In the genomic region with DNA sequence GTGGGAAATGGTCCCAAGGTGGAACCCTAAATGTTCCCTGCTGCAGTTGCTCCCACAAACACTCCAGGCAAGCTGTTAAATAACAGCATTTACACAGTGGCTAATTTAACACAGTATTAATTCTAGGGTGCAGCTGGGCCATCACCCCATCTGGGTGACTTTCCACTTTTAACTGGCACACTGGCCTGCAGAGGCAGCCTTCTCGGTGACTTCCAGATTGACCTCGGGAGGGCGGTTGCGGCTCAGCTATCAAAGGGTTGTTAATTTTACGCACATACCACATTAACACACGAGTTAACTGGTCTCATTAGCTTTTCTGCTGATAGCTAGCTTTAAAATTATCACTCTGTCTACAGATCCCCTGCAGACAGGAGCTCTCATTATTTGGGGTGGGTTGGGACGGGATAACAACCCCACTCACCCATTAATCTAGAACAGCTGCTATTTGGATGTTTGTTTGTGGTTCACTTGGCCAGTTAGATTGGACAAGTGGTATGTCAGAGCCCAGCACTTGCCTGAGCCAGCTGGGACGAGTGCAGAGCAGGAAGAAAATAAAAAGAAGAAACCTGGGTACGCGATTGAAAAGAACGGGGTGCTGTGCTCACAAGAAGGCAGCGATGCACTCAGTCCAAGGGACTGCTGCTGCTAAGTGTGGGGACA, we compare ENCODE assay signal across 24 mouse cellular contexts. TPM values are rescaled to one million over a fixed set of nuclear protein-coding genes. Genes with fewer than 3 reads are reported as not detected.
DNase-seq lines count a peak whose midpoint lies in the region; ATAC-seq and TF ChIP-seq lines count a peak whose summit lies in the region.
"Had no signal": no experiment of that assay in that cellular context is flagged by ENCODE, and none has a peak within 500 bp of the region (broad histone marks: within the 10 kb centered on the region; RNA-seq: fewer than 3 reads in every experiment).

No protein-coding gene starts in this region.

- H3K4me2 ChIP-seq in kidney, embryonic 14.5 days (replicated peaks; ENCODE audit: low read depth, low read length), result no peak overlapping the region
- H3K4me2 ChIP-seq in lung, postnatal 0 days (replicated peaks; ENCODE audit: low read depth, low read length), result no peak overlapping the region
- H3K4me2 ChIP-seq: embryonic facial prominence, embryonic 13.5 days; heart, embryonic 11.5 days; limb, embryonic 12.5 days; liver, embryonic 12.5 days; lung, embryonic 14.5 days; midbrain, embryonic 12.5 days had no signal

- H3K27me3 ChIP-seq in kidney, adult 2 months (replicated peaks; ENCODE audit: control insufficient read depth, insufficient read depth, low read length), result no peaks in the 10 kb centered on the region
- H3K27me3 ChIP-seq in kidney, embryonic 14.5 days (ENCODE audit: control insufficient read depth, insufficient read depth, low read length), result no peaks in the 10 kb centered on the region
- no peaks in the 10 kb centered on the region for H3K27me3 ChIP-seq in lung, postnatal 0 days (replicated peaks; ENCODE audit: insufficient read depth, low read length)
- peaks cover 16% of the 10 kb centered on the region; the same call in 1 of the 2 replicates for H3K27me3 ChIP-seq in limb, embryonic 10.5 days (ENCODE audit: low read depth, poor library complexity, severe bottlenecking)
- H3K27me3 ChIP-seq: embryonic facial prominence, embryonic 13.5 days; liver, embryonic 12.5 days; midbrain, embryonic 12.5 days; Patski had no signal

- no peak for TF ChIP-seq CTCF in kidney, adult 2 months (conservative IDR thresholded peaks at IDR 0.05; ENCODE audit: insufficient read depth, insufficient read length, low read depth, low read length)
- no peak for TF ChIP-seq CTCF in lung, postnatal 0 days (IDR thresholded peaks at IDR 0.05)
- TF ChIP-seq CTCF in olfactory bulb, adult 2 months (IDR thresholded peaks at IDR 0.05; ENCODE audit: insufficient read depth, low read depth, low read length), result no peak

- TF ChIP-seq EP300 in lung, postnatal 0 days (IDR thresholded peaks at IDR 0.05), result no peak

- peak; percentile 36 for DNase-seq in kidney, adult 2 months
- DNase-seq in lung, postnatal 0 days (ENCODE audit: low spot score), result peak; percentile 53
- no peak for DNase-seq in lung, postnatal 14 days
- peak; percentile 42 for DNase-seq in limb, embryonic 10.5 days (ENCODE audit: low spot score)
- no peak for DNase-seq in thymus, postnatal 4 days
- no peak for DNase-seq in left cerebral cortex, postnatal 4 days
- DNase-seq: adrenal gland, adult 8-10 months; cerebellum, adult 11-12 months; cerebellum, postnatal 14 days; heart, postnatal 10 days; lung, embryonic 14.5 days; retina, postnatal 1 day had no signal

- no peak for ATAC-seq in kidney, embryonic 14.5 days (ENCODE audit: low FRiP score, low TSS enrichment)
- ATAC-seq in lung, postnatal 0 days, result peak; percentile 14
- ATAC-seq: forebrain, embryonic 14.5 days; hindbrain, postnatal 0 days; intestine, postnatal 0 days; liver, embryonic 12.5 days; Patski had no signal

- WGBS in kidney, adult 2 months, result 30% methylated on average over 12 of the region's 12 CpGs
- WGBS in kidney, embryonic 14.5 days, result 15% methylated on average over 12 of the region's 12 CpGs
- WGBS in lung, postnatal 0 days, result 53% methylated on average over 12 of the region's 12 CpGs
- WGBS in limb, embryonic 10.5 days, result 27% methylated on average over 12 of the region's 12 CpGs
- WGBS in olfactory bulb, adult 2 months, result 21% methylated on average over 12 of the region's 12 CpGs

- TF ChIP-seq POLR2A in kidney, adult 2 months (IDR thresholded peaks at IDR 0.05; ENCODE audit: low read depth, low read length), result no peak
- TF ChIP-seq POLR2A in olfactory bulb, adult 2 months (IDR thresholded peaks at IDR 0.05; ENCODE audit: insufficient read depth, low read depth, low read length), result no peak

- no peaks in the 10 kb centered on the region for H3K4me1 ChIP-seq in kidney, adult 2 months (ENCODE audit: control insufficient read depth, insufficient read depth, low read length)
- peaks cover 11% of the 10 kb centered on the region; the same call in 1 of the 2 replicates for H3K4me1 ChIP-seq in kidney, embryonic 14.5 days (ENCODE audit: control insufficient read depth, insufficient read depth, low read length)
- no peaks in the 10 kb centered on the region for H3K4me1 ChIP-seq in lung, postnatal 0 days (ENCODE audit: insufficient read depth, low read depth, low read length)
- peaks cover 29% of the 10 kb centered on the region for H3K4me1 ChIP-seq in limb, embryonic 10.5 days
- H3K4me1 ChIP-seq in olfactory bulb, adult 2 months (ENCODE audit: control insufficient read depth, insufficient read depth, low read length), result peaks cover 24% of the 10 kb centered on the region
- H3K4me1 ChIP-seq: embryonic facial prominence, embryonic 13.5 days; liver, embryonic 12.5 days; midbrain, embryonic 12.5 days had no signal

- no peak overlapping the region for H3K27ac ChIP-seq in kidney, adult 2 months (ENCODE audit: insufficient read depth, low read depth, low read length)
- H3K27ac ChIP-seq in kidney, embryonic 14.5 days (ENCODE audit: low read depth, low read length), result no peak overlapping the region
- H3K27ac ChIP-seq in lung, postnatal 0 days (ENCODE audit: low read length), result 0 out of 2 replicates have a peak overlapping the region, but pooled peaks have one; percentile 68
- H3K27ac ChIP-seq in limb, embryonic 10.5 days, result no peak overlapping the region
- peak overlapping the region; percentile 89 for H3K27ac ChIP-seq in olfactory bulb, adult 2 months (ENCODE audit: insufficient read depth, low read depth, low read length)
- H3K27ac ChIP-seq: embryonic facial prominence, embryonic 13.5 days; hindbrain, postnatal 0 days; left cerebral cortex, adult 2 months; limb, embryonic 12.5 days; liver, embryonic 12.5 days; midbrain, embryonic 12.5 days had no signal

- intact Hi-C loops in left cerebral cortex, postnatal 4 days (cut with DNase I), result no loop called here

- H3K9ac ChIP-seq in kidney, embryonic 14.5 days (ENCODE audit: low read depth, low read length), result no peak overlapping the region
- no peak overlapping the region for H3K9ac ChIP-seq in lung, postnatal 0 days (replicated peaks; ENCODE audit: low read depth)
- H3K9ac ChIP-seq: embryonic facial prominence, embryonic 13.5 days; limb, embryonic 12.5 days; liver, embryonic 12.5 days; lung, embryonic 14.5 days; midbrain, embryonic 12.5 days had no signal

- no peaks in the 10 kb centered on the region for H3K36me3 ChIP-seq in kidney, adult 2 months (ENCODE audit: control insufficient read depth, insufficient read depth, low read length)
- H3K36me3 ChIP-seq in kidney, embryonic 14.5 days (ENCODE audit: control insufficient read depth, insufficient read depth, low read length), result no peaks in the 10 kb centered on the region
- no peaks in the 10 kb centered on the region for H3K36me3 ChIP-seq in lung, postnatal 0 days (ENCODE audit: insufficient read depth, low read length)
- no peaks in the 10 kb centered on the region for H3K36me3 ChIP-seq in limb, embryonic 10.5 days
- H3K36me3 ChIP-seq: embryonic facial prominence, embryonic 13.5 days; limb, embryonic 12.5 days; liver, embryonic 12.5 days; midbrain, embryonic 12.5 days had no signal

- H3K4me3 ChIP-seq in kidney, adult 2 months (ENCODE audit: insufficient read depth, low read depth, low read length), result no peak overlapping the region
- no peak overlapping the region for H3K4me3 ChIP-seq in kidney, embryonic 14.5 days (ENCODE audit: low read length)
- no peak overlapping the region for H3K4me3 ChIP-seq in lung, postnatal 0 days (ENCODE audit: low read depth, low read length)
- H3K4me3 ChIP-seq in limb, embryonic 10.5 days, result no peak overlapping the region
- H3K4me3 ChIP-seq in olfactory bulb, adult 2 months (ENCODE audit: insufficient read depth, low read depth, low read length), result no peak overlapping the region
- H3K4me3 ChIP-seq: embryonic facial prominence, embryonic 13.5 days; left cerebral cortex, adult 2 months; limb, embryonic 12.5 days; liver, embryonic 12.5 days; midbrain, embryonic 12.5 days had no signal

- no peaks in the 10 kb centered on the region for H3K9me3 ChIP-seq in kidney, embryonic 14.5 days (ENCODE audit: control insufficient read depth, low read length)
- H3K9me3 ChIP-seq in lung, postnatal 0 days (ENCODE audit: low read length), result no peaks in the 10 kb centered on the region
- H3K9me3 ChIP-seq in limb, embryonic 10.5 days (replicated peaks), result no peaks in the 10 kb centered on the region
- H3K9me3 ChIP-seq: embryonic facial prominence, embryonic 13.5 days; limb, embryonic 12.5 days; liver, embryonic 12.5 days; midbrain, embryonic 12.5 days had no signal

RNA-seq across cellular contexts. Expression of gene Sc5d, which starts 44.9 kb away (rescaled TPM):
- polyA plus RNA-seq in kidney, adult 2 months (2012; rRNA removed), result 55.2 and 61.9 TPM in 2 replicates
- 30.0 and 45.7 TPM in 2 replicates for polyA plus RNA-seq in kidney, embryonic 14.5 days (2014; fragmentation: Nextera tagmentation; extraction: Ambion mirVana)
- polyA plus RNA-seq in lung, postnatal 0 days (2015; fragmentation: Nextera tagmentation; extraction: Ambion mirVana), result 40.8 and 41.0 TPM in 2 replicates
- polyA plus RNA-seq in limb, embryonic 10.5 days (2016; fragmentation: Nextera tagmentation; extraction: Ambion mirVana), result 56.9 and 63.2 TPM in 2 replicates
- not detected in 2 replicates for polyA plus RNA-seq in olfactory bulb, adult 2 months (2012; ENCODE audit: insufficient read depth, insufficient read length, low replicate concordance, missing spikeins)
- 10 to 100 TPM; 64.0 to 65.0 TPM for total RNA-seq in left cerebral cortex, postnatal 4 days (2021)

Comparison
In these comparisons a context has a peak if more than half of its experiments do, and no peak if none do; other contexts are left out.
1. DNase-seq: peak in kidney, adult 2 months (single experiment), lung, postnatal 0 days (single experiment) and limb, embryonic 10.5 days (single experiment); none in lung, postnatal 14 days (single experiment), thymus, postnatal 4 days (single experiment) and left cerebral cortex, postnatal 4 days (single experiment).
2. H3K27ac ChIP-seq: peak in lung, postnatal 0 days (single experiment) and olfactory bulb, adult 2 months (single experiment); none in kidney, adult 2 months (single experiment), kidney, embryonic 14.5 days (single experiment) and limb, embryonic 10.5 days (single experiment).